Mouse (Mus musculus) heart, adult 2 months (tissue): ENCODE results near the gene Zdhhc14.

Experiments
- EP300 ChIP-seq: fragments of 200-500 bp; IDR thresholded peaks from 2 replicates; pipeline ENCODE4 v1.6.1; 2011; ENCODE audit warnings: low read depth, low read length, control low read depth; ENCODE audit not compliant: insufficient read depth
- POLR2A ChIP-seq: fragments of 200-500 bp; IDR thresholded peaks from 2 replicates; pipeline ENCODE4 v1.6.1; 2011; ENCODE audit warnings: mild to moderate bottlenecking, low read depth, low read length, control low read depth; ENCODE audit not compliant: insufficient read depth

DNA sequence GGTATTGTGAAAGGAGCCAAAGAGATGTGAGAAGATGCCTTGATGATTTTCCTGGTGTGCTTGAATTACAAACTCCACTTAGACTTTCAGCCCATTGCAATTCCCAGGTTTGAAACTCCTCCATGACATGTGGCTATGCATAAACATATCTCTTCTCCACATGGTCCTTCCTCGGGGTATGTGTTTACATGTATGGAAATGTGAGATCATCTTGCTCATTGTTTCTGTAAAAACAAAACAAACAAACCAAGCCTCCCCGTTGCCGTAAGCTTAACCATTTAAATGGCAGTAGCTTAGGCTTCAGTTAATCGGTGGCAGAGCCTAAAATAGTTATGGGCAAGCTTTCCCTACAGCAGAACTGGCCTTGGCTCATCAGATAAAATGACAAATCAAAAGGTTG lies 137.3 kb downstream of the Zdhhc14 start:
- TF ChIP-seq POLR2A (no peak), EP300 (no peak)
